Mouse (Mus musculus): Measurements from ENCODE around the gene Tmem53. TPM values are rescaled to one million over a fixed set of nuclear protein-coding genes. Genes with fewer than 3 reads are reported as not detected.
A peak's percentile ranks its signal among the peaks of the same experiment; 100 is the strongest.

The Tmem53 gene
- total RNA-seq, 2 experiments from 2014 or later: 25.5 to 27.1 TPM

DNA sequence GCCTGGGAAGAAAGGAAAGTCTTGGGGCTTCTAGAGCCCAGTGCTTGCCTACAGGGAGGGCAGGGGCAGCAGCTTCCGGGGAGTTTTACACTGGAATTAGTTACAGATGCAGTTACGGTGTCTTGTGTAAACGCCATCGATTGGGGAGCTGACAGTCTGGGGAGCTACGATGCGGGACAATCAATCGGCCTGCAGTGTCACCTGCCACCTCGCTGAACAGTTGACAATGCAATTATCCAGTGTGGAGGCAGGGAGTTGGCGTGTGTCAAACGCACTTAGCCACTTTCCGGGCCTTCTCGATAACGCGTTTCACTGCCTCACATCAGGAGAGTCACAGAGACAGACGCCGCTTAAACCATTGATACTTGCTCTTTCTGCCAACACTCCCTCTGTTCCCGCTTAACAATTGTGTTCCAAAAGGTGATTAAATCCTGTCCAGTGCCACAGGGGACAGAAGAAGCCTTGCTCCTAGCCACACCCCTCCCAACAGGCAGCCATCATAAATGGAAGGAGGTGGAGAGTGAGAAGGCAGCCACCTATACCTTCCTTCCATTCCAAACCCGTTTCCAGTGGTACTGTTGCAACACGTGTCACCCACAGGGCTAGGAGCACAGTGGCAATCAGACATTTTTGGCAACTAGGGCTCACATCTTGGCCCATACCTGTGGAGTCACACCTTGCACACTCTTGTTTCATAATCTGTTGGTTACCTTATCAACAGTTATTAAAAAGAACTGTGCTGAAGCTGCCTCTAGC lies 29.5 kb downstream of the Tmem53 start:
- no peak for DNase-seq

GRCm38 (mm10) chr4:117283271-117284191 lies 31.8 kb downstream of the Tmem53 start:
- DNase-seq: no peak

DNA sequence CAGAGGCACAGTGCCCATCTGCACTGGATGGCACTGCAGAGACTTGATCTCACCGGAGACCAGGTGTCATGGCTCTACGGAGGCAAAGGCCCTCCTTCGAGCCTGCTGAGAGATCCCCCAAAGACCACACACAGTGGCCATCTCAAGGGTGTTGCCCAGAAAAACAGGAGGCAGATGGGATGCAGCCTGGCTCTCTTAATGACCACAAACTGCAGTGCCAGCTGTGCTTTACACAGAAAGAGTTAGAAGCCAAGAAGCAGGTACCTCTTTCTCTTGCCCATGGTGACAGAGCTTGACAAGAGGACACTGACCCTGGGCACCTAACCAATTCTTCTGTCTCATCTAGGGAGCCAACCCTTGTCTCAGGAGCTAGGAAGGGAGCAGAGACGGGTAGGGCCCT lies 32.6 kb downstream of the Tmem53 start:
- DNase-seq: no peak

DNA sequence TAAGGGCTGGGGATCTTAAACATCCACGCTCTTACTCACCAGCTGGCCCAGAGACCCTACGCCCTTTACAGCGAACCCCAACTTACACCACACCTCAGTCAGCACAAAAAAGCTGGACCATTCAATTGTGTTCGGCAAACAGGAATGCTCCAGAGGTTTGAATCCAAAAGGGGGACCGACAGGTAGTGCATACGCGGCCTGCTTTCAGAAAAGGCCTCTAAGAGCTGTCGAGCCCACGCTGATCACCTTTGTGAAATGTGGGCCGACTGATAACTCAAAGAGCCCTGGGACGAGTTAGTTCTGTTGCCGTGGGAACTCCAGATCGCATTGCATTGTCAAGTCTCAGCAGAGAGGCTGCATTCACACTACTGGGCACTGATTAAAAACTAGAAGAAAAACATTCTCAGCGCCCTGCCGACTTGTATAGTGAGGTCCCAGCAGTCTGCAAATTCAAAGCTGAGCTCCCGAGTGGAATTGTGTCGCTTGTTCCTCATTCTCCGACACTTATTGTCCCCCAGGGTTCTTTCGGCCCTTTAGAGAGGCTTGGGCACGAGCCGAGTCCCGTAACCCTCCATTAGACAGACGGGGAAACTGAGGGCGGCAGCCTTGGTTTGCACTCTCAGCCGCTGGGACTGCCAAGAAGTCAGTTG lies 36.7 kb downstream of the Tmem53 start:
- no peak for DNase-seq

DNA sequence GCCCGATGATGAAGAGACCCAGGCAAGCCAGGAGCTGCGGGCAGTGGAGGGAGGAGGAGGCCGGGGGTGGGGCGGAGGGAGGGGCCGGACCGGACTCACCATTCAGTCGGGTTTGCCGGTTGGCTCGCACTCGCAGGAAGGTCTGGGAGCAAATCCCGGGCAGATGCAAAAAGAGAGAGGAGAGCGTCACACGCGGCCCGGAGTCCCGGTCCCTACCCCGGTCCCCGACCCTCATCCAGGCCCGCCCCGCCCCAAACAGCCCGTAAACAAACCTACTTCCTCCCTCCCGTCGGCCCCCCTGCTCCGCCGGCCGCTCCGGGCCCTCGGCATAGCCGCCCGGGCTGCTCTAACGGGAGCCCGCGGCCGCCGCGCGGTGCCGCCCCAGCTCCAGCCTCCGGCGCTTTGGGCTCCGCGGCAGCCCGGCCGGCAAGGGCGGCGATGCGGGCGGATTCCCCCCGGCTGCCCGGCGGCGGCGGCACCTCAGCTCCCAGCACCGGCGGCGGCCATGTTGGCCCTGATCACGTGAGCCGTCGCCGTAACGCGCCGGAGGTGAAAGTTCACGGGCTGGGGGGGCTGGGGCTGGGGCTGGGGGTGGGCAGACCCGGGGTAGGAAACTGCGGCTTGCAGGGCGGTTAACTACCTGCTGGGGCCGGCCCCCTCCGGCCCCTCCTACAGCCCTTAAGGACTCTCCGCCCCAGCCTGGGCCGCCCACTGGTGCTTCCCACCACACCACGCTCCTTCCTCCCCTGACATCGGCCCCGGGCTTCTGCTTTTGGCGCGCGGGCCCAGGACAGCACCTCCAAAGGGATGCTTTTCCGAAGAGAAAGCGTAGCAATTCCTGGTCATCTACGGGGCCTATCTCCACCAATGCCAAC lies 37.4 kb downstream of the Tmem53 start:
- peak; percentile 79 for DNase-seq

DNA sequence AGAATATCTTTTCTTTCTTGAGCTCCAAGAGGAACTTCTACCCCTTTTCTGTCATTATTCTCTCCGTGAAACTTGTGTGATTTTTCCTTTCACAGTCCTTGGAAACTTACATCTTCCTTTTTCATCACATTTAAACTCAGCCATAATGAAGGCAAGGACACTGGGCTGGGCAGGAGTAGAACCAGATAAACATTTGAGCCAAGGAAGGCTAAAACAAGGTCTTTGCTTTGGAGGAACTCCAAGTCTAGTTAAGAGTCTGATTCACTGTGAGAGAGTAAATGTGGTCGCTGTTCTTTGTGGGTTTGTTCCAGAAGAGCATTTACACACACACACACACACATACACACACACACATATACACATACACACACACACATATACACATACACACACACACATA lies 39.9 kb downstream of the Tmem53 start:
- no peak for DNase-seq

DNA sequence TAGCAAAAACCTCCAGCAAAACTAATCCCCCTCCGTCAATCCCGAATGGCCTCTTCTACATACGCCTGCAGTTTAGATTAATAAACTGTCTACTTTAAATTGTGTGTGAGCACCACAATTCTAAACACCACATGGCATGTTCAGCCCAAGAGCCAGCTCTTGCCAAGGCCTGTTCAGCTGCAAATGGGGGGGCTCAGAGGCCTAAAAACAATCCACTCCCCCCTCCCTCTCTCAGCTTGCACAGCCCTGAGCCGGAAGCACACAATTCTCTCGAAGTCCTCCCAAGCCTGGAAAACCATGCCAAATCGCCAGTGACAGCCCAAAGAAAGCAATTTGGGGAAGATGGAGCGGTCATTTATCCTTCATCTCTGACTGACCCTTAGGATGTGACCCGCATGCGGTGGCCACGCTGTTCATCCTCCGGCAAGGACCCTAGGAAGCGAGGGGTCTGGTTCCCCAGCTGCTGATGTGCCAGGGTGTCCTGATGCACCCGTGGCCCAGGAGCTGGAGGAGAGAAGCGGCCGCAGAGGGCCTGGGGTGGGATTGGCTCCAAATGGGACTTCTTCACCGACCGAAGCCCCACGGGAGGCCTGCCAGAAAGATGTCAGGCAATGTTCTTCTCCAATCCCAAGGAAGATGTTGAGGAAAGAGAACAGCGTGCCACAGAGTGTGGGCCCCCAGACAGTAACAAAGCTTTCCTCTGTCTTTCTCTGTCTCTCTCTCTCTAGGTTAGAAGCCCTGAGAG lies 45.3 kb downstream of the Tmem53 start:
- DNase-seq: no peak

DNA sequence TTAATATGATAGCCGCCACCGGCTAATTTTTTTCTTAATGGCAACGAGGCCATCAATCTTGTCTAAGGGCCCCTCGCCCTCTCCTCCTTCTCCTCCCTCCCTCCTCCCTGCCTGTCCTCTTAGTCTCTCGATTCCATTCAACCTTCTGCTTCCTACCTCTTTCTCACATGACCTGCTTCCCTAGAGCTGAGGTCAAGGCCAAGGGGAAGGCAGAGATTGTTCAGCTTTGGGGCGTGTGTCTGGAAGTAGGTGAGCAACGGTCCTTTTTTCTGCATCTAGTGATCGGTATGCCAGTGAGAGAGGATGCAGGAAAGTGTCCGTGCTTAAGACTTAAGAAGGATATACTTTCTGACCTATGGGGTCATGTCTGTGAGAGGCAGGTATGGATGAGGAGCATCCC lies 46.1 kb downstream of the Tmem53 start:
- DNase-seq: no peak

DNA sequence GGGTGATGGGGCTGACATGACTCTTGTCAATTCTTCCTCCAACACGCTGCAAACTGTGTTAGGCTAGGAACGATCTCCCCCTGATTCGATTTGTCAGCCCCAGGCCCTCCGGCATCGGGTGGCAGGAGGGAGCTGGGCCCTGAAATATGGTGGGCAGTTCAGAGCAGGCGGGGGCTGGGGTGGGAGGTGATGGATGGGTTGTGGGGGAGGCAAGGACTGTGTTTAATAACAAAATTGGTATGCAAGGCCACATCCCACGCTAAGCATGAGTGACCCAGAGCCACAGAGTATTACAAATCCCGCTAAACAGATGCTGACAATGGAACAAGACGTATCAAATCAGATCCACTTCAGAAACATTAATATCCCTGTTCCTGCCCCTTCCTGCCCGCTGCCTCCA lies 48.2 kb downstream of the Tmem53 start:
- DNase-seq: no peak

DNA sequence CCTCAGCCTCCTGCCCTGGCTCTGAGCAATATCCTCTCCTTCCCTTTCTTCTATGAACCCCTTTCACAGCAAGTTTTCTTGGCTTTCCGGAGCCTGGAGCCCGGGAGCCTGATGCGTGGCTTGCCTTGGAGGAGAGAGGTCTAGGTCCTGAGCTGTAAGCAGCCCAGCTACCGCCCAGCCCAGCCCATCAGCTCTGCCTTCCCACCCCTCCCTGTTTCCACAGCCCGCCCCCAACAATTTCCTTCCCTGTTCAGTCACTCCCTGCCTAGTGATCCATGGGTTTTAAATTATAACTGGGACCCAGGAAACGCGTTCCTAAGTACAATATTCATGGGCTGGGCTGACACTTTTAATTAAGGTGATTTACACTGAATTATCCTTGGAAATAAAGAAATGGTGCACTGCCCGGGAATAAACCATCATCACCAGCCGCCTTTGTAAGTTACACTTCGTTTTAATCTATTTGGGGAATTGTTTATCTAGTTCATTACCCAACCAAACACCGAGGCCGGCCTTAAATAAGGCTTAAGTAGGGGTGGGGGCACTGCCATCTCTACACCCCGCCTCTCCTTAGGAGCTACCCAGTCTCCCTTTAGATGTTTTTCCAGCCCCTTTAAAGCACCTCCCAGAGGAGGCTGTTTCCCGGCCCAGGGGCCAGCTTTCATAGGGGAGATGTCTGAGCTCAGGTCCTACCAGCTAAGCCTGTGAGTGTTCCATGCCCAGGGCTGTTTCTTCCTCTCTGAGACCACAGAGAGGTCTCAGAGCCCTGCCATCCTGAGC lies 50.5 kb downstream of the Tmem53 start:
- no peak for DNase-seq

DNA sequence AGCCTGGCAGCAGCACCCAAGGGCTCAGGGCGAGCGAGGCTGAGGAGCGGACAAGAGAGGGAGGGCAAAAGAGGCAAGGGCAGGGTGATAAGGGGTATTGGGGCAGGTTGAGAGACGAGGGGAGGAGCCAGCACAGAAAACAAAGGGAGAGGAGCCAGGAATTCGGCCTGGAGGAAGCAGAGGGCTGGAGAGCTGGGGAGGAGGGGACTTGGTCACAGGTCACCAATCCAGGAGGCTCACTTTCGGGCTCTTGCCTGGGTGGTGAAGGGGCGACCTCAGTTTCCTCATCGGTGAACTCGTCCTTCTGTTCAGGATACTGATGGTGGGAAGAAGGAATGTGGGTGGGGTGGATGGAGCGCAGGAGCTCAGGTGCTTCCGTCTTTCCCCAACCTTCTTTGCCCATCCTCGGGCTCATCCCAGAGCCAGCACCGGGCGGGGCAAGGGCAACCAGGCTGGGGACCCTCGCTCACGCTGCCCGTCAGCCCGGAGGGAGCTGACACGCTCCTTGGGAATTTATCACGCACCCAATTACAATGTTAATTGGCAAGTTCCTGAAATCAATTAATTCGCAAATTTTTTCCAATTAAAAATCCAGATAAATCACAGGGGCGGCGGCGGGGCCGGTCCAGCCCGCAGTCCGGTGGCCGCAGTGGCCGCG lies 52.0 kb downstream of the Tmem53 start:
- DNase-seq: no peak

GRCm38 (mm10) chr4:117304239-117305025 lies 52.7 kb downstream of the Tmem53 start:
- DNase-seq: peak; percentile 25

GRCm38 (mm10) chr4:117305461-117305860 lies 53.7 kb downstream of the Tmem53 start:
- DNase-seq: no peak

- DNase-seq: no peak
Observed at GRCm38 (mm10) chr4:117307270-117307669, 55.5 kb downstream of the Tmem53 start.

GRCm38 (mm10) chr4:117309427-117309826 lies 57.7 kb downstream of the Tmem53 start:
- DNase-seq: no peak

GRCm38 (mm10) chr4:117311891-117312290 lies 60.1 kb downstream of the Tmem53 start:
- DNase-seq: no peak

DNA sequence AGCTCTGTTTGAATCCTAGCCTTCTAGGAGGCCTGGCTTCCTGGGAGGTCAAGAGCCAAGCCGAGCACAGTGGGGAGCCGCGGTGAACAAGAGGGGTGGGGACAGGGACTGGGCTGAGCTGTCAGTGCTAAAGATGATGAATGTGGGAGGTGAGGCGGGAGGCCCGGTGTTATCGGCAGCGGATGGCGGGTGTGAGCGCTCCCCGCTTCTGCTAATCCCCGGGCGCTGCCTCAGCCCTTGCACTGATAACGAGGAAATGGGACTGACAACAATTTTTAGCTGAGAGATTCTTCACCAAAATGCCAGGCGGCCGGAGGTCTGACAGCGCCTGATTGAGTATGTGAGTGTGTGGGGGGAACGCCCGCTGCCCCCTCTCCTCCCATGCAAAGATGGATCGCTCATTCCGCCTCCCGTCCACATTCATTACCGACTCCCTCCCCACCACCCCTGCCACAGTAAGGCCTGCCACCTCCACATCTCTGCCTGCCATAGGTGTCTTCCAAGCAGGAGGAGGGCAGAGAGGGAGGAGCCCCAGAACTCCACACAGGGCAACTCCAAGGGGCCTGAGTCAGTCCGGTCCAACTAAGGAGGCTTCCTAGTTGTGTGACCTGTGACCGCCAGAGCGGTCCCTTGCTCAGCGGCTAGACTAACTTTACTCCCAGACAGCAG lies 60.8 kb downstream of the Tmem53 start:
- no peak for DNase-seq

GRCm38 (mm10) chr4:117313085-117313424 lies 61.3 kb downstream of the Tmem53 start:
- DNase-seq: peak; percentile 47
